Mouse (Mus musculus): ENCODE measurements around the gene Sox6. TPM values are rescaled to one million over a fixed set of nuclear protein-coding genes. Genes with fewer than 3 reads are reported as not detected.

Sox6 gene
- total and polyA plus RNA-seq, 2 experiments from 2014 or later = 33.7 to 39.8 TPM

DNA sequence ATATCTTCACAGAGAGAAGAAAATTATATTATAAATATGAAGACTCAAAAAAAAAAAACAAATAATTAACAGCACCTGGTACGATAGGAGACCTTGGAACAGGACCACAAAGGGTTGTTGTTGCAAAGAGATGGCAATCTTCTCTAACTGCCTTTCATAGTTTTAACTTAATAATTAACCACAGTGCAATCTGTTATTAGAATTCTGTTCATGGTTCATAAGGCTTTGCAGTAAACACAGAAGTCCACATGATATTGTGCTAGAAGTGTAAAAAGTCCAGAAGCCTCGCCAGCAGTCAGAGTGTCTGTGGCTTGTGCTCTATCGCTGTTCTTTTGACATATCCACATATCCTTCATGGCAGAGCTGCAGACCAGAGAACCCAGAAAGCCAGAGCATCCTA is 354.5 kb downstream of the Sox6 start:
- ATAC-seq (no peak), DNase-seq (ENCODE audit: low spot score) (no peak)
- Histone ChIP-seq H3K27ac (no peak overlapping the region), H3K36me3 (ENCODE audit: insufficient read depth, low read length) (no peaks in the 10 kb centered on the region), H3K4me2 (ENCODE audit: low read depth, low read length) (no peak overlapping the region), H3K4me3 (ENCODE audit: low read length) (no peak overlapping the region), H3K9me3 (ENCODE audit: low read length) (no peaks in the 10 kb centered on the region), H3K27me3 (ENCODE audit: insufficient read depth, low read length) (no peaks in the 10 kb centered on the region), H3K4me1 (ENCODE audit: insufficient read depth, low read length) (no peaks in the 10 kb centered on the region), H3K9ac (replicated peaks; ENCODE audit: low read length) (no peak overlapping the region)
- TF ChIP-seq CTCF (IDR thresholded peaks at IDR 0.05; ENCODE audit: low read depth) = no peak
- WGBS = 89% methylated on average over 3 of the region's 3 CpGs

GRCm38 (mm10) chr7:115671749-115672148 is 366.8 kb downstream of the Sox6 start:
- H3K4me2 ChIP-seq (ENCODE audit: low read depth, low read length) = no peak overlapping the region
- no peak overlapping the region for H3K9ac ChIP-seq (replicated peaks; ENCODE audit: low read length)
- no peak overlapping the region for H3K27ac ChIP-seq
- no peak for DNase-seq (ENCODE audit: low spot score)
- H3K36me3 ChIP-seq (ENCODE audit: insufficient read depth, low read length) = no peaks in the 10 kb centered on the region
- no peak for TF ChIP-seq CTCF (IDR thresholded peaks at IDR 0.05; ENCODE audit: low read depth)
- ATAC-seq = no peak
- 94% methylated on average over 2 of the region's 2 CpGs for WGBS
- no peak overlapping the region for H3K4me3 ChIP-seq (ENCODE audit: low read length)
- no peaks in the 10 kb centered on the region for H3K9me3 ChIP-seq (ENCODE audit: low read length)
- H3K4me1 ChIP-seq (ENCODE audit: insufficient read depth, low read length) = peaks cover under 1% of the 10 kb centered on the region; the same call in 1 of the 2 replicates
- H3K27me3 ChIP-seq (ENCODE audit: insufficient read depth, low read length) = no peaks in the 10 kb centered on the region

- H3K27ac ChIP-seq = no peak overlapping the region
- H3K36me3 ChIP-seq (ENCODE audit: insufficient read depth, low read length) = no peaks in the 10 kb centered on the region
- no peak overlapping the region for H3K4me2 ChIP-seq (ENCODE audit: low read depth, low read length)
- ATAC-seq = no peak
- peaks cover 4% of the 10 kb centered on the region; the same call in 1 of the 2 replicates for H3K4me1 ChIP-seq (ENCODE audit: insufficient read depth, low read length)
- TF ChIP-seq CTCF (IDR thresholded peaks at IDR 0.05; ENCODE audit: low read depth) = no peak
- no peak overlapping the region for H3K9ac ChIP-seq (replicated peaks; ENCODE audit: low read length)
- H3K9me3 ChIP-seq (ENCODE audit: low read length) = no peaks in the 10 kb centered on the region
- no peak overlapping the region for H3K4me3 ChIP-seq (ENCODE audit: low read length)
- 63% methylated on average over 4 of the region's 4 CpGs for WGBS
- DNase-seq (ENCODE audit: low spot score) = no peak
- no peaks in the 10 kb centered on the region for H3K27me3 ChIP-seq (ENCODE audit: insufficient read depth, low read length)
Observed at GRCm38 (mm10) chr7:115671272-115671671, 367.3 kb downstream of the Sox6 start.

DNA sequence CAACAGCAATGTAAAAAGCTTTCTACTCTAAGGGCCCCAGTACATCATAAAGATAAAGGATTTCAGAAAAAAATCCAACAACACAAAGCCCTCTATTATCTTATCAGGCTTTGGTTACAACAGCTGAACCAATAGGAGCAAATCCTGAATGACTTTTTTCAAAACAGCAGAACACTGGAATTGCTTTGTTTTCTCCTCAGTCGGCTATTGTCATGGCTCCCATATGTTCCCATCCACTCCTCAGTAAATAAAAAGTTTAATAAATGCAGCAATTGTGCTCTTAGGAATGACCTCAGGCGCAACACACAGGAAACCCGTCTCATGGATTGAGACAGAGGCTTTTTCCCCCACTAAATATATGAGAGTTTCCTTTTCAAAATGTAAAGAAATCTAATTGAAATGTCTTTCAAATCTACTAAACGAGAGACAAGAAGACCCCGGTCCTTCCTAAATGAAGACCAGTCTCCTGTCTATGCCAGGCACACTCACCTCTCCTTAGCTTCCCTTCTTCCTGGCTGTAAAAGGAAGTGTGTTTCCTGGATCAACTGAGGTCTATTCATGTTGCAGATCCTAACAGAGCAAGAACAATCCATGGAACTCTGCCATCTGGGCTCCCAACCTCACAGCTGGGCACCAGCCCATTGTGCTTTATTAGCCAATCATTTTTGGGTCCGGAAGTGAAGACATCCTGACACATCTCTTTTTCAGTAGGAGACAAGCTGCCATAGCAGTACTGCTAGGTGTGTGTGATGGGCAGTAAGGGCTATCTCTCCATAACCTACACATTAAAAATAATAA is 369.2 kb downstream of the Sox6 start:
- peak; percentile 41 for DNase-seq (ENCODE audit: low spot score)
- no peak overlapping the region for H3K4me3 ChIP-seq (ENCODE audit: low read length)
- H3K9me3 ChIP-seq (ENCODE audit: low read length) = no peaks in the 10 kb centered on the region
- no peaks in the 10 kb centered on the region for H3K36me3 ChIP-seq (ENCODE audit: insufficient read depth, low read length)
- no peaks in the 10 kb centered on the region for H3K27me3 ChIP-seq (ENCODE audit: insufficient read depth, low read length)
- 42% methylated on average over 6 of the region's 6 CpGs for WGBS
- peaks cover 4% of the 10 kb centered on the region; the same call in 1 of the 2 replicates for H3K4me1 ChIP-seq (ENCODE audit: insufficient read depth, low read length)
- no peak overlapping the region for H3K9ac ChIP-seq (replicated peaks; ENCODE audit: low read length)
- peak overlapping the region; percentile 26; the same call in 1 of the 2 replicates for H3K27ac ChIP-seq
- no peak for ATAC-seq
- no peak overlapping the region for H3K4me2 ChIP-seq (ENCODE audit: low read depth, low read length)
- TF ChIP-seq CTCF (IDR thresholded peaks at IDR 0.05; ENCODE audit: low read depth) = no peak

GRCm38 (mm10) chr7:115666686-115667382 is 371.8 kb downstream of the Sox6 start:
- peak overlapping the region; percentile 30 for H3K9ac ChIP-seq (replicated peaks; ENCODE audit: low read length)
- no peak for ATAC-seq
- H3K4me1 ChIP-seq (ENCODE audit: insufficient read depth, low read length) = peaks cover 4% of the 10 kb centered on the region; the same call in 1 of the 2 replicates
- H3K4me2 ChIP-seq (ENCODE audit: low read depth, low read length) = peak overlapping the region; percentile 58
- no peaks in the 10 kb centered on the region for H3K36me3 ChIP-seq (ENCODE audit: insufficient read depth, low read length)
- peak; percentile 48 for DNase-seq (ENCODE audit: low spot score)
- 24% methylated on average over 18 of the region's 18 CpGs for WGBS
- peak overlapping the region; percentile 45; the same call in 1 of the 2 replicates for H3K27ac ChIP-seq
- peak overlapping the region; percentile 32 for H3K4me3 ChIP-seq (ENCODE audit: low read length)
- no peaks in the 10 kb centered on the region for H3K27me3 ChIP-seq (ENCODE audit: insufficient read depth, low read length)
- H3K9me3 ChIP-seq (ENCODE audit: low read length) = no peaks in the 10 kb centered on the region
- TF ChIP-seq CTCF (IDR thresholded peaks at IDR 0.05; ENCODE audit: low read depth) = no peak

- H3K4me2 ChIP-seq (ENCODE audit: low read depth, low read length) = no peak overlapping the region
- peak overlapping the region; percentile 6; the same call in 1 of the 2 replicates for H3K27ac ChIP-seq
- H3K4me3 ChIP-seq (ENCODE audit: low read length) = no peak overlapping the region
- no peaks in the 10 kb centered on the region for H3K36me3 ChIP-seq (ENCODE audit: insufficient read depth, low read length)
- peaks cover 4% of the 10 kb centered on the region; the same call in 1 of the 2 replicates for H3K4me1 ChIP-seq (ENCODE audit: insufficient read depth, low read length)
- ATAC-seq (no peak), DNase-seq (ENCODE audit: low spot score) (no peak)
- H3K9ac ChIP-seq (replicated peaks; ENCODE audit: low read length) = no peak overlapping the region
- H3K9me3 ChIP-seq (ENCODE audit: low read length) = no peaks in the 10 kb centered on the region
- TF ChIP-seq CTCF (IDR thresholded peaks at IDR 0.05; ENCODE audit: low read depth) = no peak
- H3K27me3 ChIP-seq (ENCODE audit: insufficient read depth, low read length) = no peaks in the 10 kb centered on the region
- 53% methylated on average over 6 of the region's 6 CpGs for WGBS
Observed at GRCm38 (mm10) chr7:115663399-115663798, 375.2 kb downstream of the Sox6 start.
